Mouse (Mus musculus): ENCODE measurements around the gene Irx6.

Irx6 gene

GRCm38 (mm10) chr8:92723320-92723719, 49.2 kb downstream of the Irx6 start:
- DNase-seq, result no peak

DNA sequence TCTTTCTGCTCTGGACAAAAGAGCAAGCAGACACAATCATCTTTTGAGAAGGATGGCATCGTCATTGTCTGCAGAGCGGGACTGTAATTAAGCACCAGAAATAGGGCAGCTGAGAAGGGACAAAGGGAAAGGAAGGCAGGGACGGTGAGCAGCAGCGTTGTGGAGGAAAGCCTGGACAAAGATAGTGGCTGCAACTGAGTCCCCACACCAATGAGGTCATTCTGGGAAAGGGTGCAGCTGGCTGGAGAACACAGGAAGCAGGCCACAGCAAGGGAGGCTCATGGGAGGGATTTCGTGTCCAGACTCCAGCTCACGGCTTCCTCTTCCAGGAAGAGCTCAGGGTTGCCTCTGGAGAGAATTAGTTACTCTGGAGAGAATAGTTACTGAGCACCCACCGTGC, 49.9 kb downstream of the Irx6 start:
- DNase-seq, result peak; percentile 95

GRCm38 (mm10) chr8:92724359-92724758, 50.3 kb downstream of the Irx6 start:
- no peak for DNase-seq

All from heart, adult 11 months (tissue).